Comparison of ENCODE assay signal across 9 mouse cellular contexts in genomic region chr14:40789110-40789509, GRCm38 (mm10).
DNase-seq lines count a peak whose midpoint lies in the region; ATAC-seq and TF ChIP-seq lines count a peak whose summit lies in the region.
"Had no signal": no experiment of that assay in that cellular context is flagged by ENCODE, and none has a peak within 500 bp of the region (broad histone marks: within the 10 kb centered on the region; RNA-seq: fewer than 3 reads in every experiment).

No protein-coding gene starts in this region.

- CTCF ChIA-PET in Patski (lab: Charles Lee), result interaction anchor here (1.1 to 2.8 kb wide), 4 partner anchors 11 to 188 kb away, joined by 3 to 13 read pairs (median 4); no protein-coding TSS in a partner anchor

- H3K27me3 ChIP-seq in Patski, result peaks cover 7% of the 10 kb centered on the region
- H3K27me3 ChIP-seq in kidney, embryonic 14.5 days (ENCODE audit: control insufficient read depth, insufficient read depth, low read length), result no peaks in the 10 kb centered on the region
- H3K27me3 ChIP-seq: embryonic facial prominence, embryonic 12.5 days had no signal

- no peaks in the 10 kb centered on the region for H3K36me3 ChIP-seq in kidney, embryonic 14.5 days (ENCODE audit: control insufficient read depth, insufficient read depth, low read length)
- H3K36me3 ChIP-seq: embryonic facial prominence, embryonic 12.5 days had no signal

- no peak overlapping the region for H3K27ac ChIP-seq in kidney, embryonic 14.5 days (ENCODE audit: low read depth, low read length)
- H3K27ac ChIP-seq: embryonic facial prominence, embryonic 12.5 days had no signal

- no peak overlapping the region for H3K4me2 ChIP-seq in kidney, embryonic 14.5 days (replicated peaks; ENCODE audit: low read depth, low read length)
- H3K4me2 ChIP-seq: embryonic facial prominence, embryonic 12.5 days had no signal

- POLR2A ChIA-PET in Patski (lab: Charles Lee), result interaction anchor here (0.6 kb wide), 1 partner anchor 1321 kb away, joined by 3 read pairs; no protein-coding TSS in a partner anchor

- no peak overlapping the region for H3K9ac ChIP-seq in kidney, embryonic 14.5 days (ENCODE audit: low read depth, low read length)
- H3K9ac ChIP-seq: embryonic facial prominence, embryonic 12.5 days had no signal

- H3K9me3 ChIP-seq in kidney, embryonic 14.5 days (ENCODE audit: control insufficient read depth, low read length), result no peaks in the 10 kb centered on the region
- H3K9me3 ChIP-seq: embryonic facial prominence, embryonic 12.5 days had no signal

- TF ChIP-seq CTCF in Patski (IDR thresholded peaks at IDR 0.05), result peak; percentile 49

- ATAC-seq in Patski, result no peak
- peak; percentile 75; the same call in 1 of the 2 replicates for ATAC-seq in kidney, embryonic 14.5 days (ENCODE audit: low FRiP score, low TSS enrichment)
- 0 out of 2 replicates have a peak, but pooled peaks have one; percentile 37 for ATAC-seq in megakaryocyte progenitor cell, adult 5-6 weeks (replicated peaks; ENCODE audit: poor library complexity)

- in situ Hi-C loops in Patski (cut with MboI; ENCODE audit: low pct_unique_long_range_greater_than_20kb), result no loop called here

- WGBS in kidney, embryonic 14.5 days, result 35% methylated on average over 3 of the region's 3 CpGs

- no peaks in the 10 kb centered on the region for H3K4me1 ChIP-seq in kidney, embryonic 14.5 days (ENCODE audit: control insufficient read depth, insufficient read depth, low read length)
- H3K4me1 ChIP-seq: embryonic facial prominence, embryonic 12.5 days had no signal

- intact Hi-C loops in gastrocnemius, postnatal 14 days (cut with DNase I; ENCODE audit: low total_unique reads), result no loop called here

- H3K4me3 ChIP-seq in kidney, embryonic 14.5 days (ENCODE audit: low read length), result no peak overlapping the region
- H3K4me3 ChIP-seq: embryonic facial prominence, embryonic 12.5 days had no signal

- DNase-seq in layer of hippocampus, postnatal 10 days (ENCODE audit: low spot score in 2 of 2), result peak; percentile 39 to 47
- DNase-seq in layer of hippocampus, adult 9-10 months (ENCODE audit: low spot score), result no peak
- no peak for DNase-seq in Patski (ENCODE audit: low read depth, low spot score)
- DNase-seq in embryo, embryonic 9.5 days (ENCODE audit: extremely low spot score), result peak; percentile 37
- DNase-seq in gastrocnemius, postnatal 14 days, result no peak
- DNase-seq in yolk sac, embryonic 10.5 days (ENCODE audit: low spot score), result no peak

Comparison
In these comparisons a context has a peak if more than half of its experiments do, and no peak if none do; other contexts are left out.
1. DNase-seq: peak in layer of hippocampus, postnatal 10 days (2 of 2) and embryo, embryonic 9.5 days (single experiment); none in layer of hippocampus, adult 9-10 months (single experiment), Patski (single experiment), gastrocnemius, postnatal 14 days (single experiment) and yolk sac, embryonic 10.5 days (single experiment).